Mouse (Mus musculus) cerebellum, adult 2 months (tissue): ENCODE data around the gene Pde5a.

Experiments
- CTCF ChIP-seq: fragments of 200-500 bp; IDR thresholded peaks from 2 replicates; pipeline ENCODE4 v1.5.1; 2011; ENCODE audit warnings: low read depth, mild to moderate bottlenecking, control low read depth, low read length, moderate library complexity, borderline replicate concordance; ENCODE audit not compliant: insufficient read depth
- POLR2A ChIP-seq: fragments of 200-500 bp; IDR thresholded peaks from 2 replicates; pipeline ENCODE4 v1.6.1; 2011; ENCODE audit warnings: low read length, control low read depth, borderline replicate concordance; ENCODE audit not compliant: insufficient read depth

- TF ChIP-seq CTCF: no peak
- no peak for TF ChIP-seq POLR2A
These were observed 85.8 kb downstream of the Pde5a start for GRCm38 (mm10) chr3:122814531-122814930.
